Mouse (Mus musculus) hematopoietic stem cell, adult 5-6 weeks (primary cell): ENCODE measurements around the gene Vac14. TPM values are rescaled to one million over a fixed set of nuclear protein-coding genes. Genes with fewer than 3 reads are reported as not detected.

Experiments used
- ATAC-seq, 2 experiments: fragments of 125-278 bp in 1 of 2; replicated peaks in 1 of 2; 2 replicates each; pipeline ENCODE4 v1.8.0; 2016 to 2017; ENCODE audit warnings: inconsistent platforms in 2 of 2, mild to moderate bottlenecking in 2 of 2, moderate number of reproducible peaks in 2 of 2, low read depth in 1 of 2, moderate TSS enrichment in 1 of 2; ENCODE audit not compliant: low FRiP score in 2 of 2, poor library complexity in 2 of 2, severe bottlenecking in 2 of 2, insufficient read depth in 1 of 2, low TSS enrichment in 1 of 2
- total RNA-seq: library from RNA; stranded (forward); fragments of 172-1452, 232-1000 nt; gene quantifications from 2 replicates; pipeline ENCODE4 v1.2.3, GENCODE M21; 2017

Gene Vac14
- total RNA-seq, 1 experiment from 2014 or later, result 13.6 TPM

DNA sequence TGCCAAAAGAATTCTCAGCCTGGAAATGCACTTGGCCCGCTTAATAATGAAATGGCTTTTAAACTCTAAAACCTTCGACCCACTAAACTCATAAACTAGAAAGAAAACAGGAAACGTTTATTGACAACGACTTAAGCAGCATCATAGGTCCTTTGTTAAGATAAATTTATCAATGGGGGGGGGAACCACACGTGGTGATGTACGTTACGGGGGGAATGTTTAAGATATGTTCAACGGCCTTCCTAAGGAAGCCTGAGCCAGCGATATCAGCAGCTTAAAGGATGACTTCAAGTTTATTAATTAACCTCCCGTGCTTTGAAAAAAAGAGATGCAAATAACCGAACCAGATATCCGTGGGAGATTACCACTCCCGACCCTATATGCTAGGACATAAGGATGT lies 131.9 kb downstream of the Vac14 start:
- no peak for ATAC-seq

DNA sequence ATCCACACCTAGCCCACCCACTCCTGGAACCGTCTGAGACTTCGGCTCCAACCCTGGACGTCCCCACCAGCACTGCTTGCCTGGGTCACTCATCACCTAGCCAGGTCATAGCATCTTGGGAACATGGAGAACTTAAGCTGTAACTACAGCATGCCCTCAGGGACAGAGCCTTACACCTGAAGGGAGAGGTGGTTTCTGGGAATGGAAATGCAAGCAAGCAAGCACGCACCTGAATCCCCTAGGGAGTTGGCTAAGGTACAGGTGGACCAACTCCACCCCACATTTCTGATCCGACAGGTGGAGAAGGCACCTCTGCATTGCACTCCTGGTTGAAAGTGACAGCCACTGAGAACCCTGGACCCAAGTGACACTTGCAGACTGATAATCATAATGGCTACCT lies 133.1 kb downstream of the Vac14 start:
- ATAC-seq, result no peak

DNA sequence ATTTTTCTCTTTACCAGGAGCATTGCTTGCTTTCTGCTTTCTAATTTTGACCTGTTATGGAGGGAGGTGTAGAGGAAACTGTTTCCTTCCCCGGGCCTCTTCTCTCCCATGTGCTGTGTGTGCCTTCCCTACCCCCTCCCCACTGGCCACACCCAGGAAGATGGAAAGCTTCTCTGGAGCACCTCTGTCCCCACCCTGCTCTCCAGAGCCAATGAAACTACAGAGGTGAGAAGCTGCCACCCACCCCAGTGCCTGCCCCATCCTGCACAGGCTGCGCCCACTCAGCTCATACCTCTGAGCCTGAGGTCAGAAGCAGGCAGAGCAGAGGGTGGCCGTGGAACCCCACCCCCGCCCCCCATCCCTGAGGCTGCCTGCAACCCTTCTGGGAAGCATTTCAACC lies 136.3 kb downstream of the Vac14 start:
- ATAC-seq, result no peak

DNA sequence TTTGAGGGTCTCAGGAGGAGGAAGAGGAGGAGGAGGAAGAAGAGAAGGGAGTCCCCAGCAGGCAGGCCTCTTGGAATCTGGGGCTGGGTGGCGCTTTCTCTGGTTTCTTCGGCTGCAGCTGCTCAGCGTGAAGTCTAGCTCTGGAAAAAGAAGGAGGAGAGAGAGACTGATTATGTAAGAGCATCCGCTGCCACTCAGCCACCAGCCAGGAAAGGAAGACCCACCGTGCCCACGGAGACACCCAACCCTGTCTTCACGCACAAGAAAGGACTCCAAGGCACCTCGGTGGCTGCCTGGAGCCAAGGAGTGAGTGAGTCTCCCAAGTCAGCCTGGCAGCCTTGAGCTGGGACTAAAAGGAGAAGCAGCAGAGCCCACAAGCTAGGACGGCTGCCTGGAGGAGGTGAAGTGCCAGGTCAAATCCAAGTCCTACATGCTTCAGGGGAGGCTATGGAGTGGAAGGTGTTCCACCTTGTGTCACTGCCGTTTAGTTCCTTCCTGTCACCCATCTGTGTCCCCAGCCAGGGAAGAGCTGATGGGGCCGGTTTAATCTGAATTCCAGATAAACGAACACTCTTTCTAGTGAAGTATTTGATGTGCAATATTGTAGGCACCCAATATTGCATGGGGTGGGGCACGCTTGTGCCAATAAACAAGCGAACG lies 137.3 kb downstream of the Vac14 start:
- ATAC-seq, result no peak

DNA sequence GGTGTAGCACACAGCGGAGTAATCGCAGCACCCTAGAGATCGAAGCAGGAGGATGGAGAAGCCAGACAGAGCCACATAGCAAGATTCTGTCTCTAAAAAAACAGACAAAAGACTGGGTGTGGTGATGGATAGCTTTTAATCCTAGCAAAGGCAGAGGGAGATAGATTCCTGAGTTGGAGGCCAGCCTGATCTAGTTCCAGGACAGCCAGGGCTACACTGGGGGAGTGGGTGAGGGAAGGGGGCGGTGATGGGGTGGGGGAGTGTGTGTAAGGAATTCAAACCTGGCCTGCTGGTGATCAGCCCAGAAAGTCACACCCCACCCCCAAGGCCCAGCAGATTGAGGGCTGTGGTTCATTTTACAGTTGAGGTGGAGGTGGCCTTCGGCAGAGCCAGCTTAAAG lies 137.8 kb downstream of the Vac14 start:
- no peak for ATAC-seq

DNA sequence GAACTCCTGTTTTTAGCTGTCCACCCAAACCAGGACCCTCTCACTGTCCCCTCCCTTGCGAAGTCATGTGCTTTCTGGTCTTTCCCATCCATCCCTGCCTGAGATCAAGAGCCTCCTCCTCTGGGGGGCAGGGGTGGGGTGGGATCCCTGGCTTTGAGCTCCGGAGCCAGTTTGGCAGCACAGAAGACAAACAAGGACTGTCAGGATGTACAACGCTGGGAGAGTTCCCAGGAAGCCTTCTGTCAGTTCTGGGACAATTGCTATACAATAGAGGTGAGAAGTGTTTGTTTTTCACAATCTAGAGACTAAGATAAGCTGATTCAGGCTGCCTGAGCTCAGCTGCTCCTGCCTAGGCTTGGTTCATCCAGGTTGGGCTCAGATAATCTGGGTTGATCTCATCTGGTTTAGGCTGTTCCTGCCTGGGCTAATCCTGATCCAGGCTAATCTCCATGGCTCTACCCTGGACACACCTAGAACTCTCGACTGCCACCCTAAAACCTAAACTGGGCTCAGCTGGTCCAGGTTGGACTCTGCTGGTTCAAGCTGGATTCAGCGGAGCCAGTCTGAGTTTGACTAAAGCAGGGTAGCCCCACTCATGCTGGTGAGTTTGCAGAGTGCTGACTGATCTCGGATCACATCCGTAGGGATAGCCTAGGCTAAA lies 142.0 kb downstream of the Vac14 start:
- ATAC-seq, result no peak

DNA sequence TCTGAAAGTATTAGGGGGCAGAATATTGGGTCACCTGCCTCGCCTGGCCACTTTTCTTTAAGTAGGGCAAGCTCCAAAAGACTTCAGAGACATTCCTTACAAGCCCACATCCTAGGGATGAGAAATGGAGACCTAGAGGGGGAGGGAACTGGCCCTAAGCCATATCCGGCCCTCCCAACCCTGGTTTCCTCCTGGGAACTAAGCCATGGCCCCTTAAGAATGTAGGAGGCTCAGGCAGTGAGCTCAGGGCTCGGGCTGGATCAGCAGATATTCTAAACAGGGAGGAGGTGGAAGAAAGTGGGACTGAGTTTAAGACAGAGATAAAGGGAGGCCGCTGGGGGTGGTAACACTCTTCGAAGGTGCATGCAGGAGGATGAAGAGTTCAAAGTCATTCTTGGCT lies 142.8 kb downstream of the Vac14 start:
- no peak for ATAC-seq

DNA sequence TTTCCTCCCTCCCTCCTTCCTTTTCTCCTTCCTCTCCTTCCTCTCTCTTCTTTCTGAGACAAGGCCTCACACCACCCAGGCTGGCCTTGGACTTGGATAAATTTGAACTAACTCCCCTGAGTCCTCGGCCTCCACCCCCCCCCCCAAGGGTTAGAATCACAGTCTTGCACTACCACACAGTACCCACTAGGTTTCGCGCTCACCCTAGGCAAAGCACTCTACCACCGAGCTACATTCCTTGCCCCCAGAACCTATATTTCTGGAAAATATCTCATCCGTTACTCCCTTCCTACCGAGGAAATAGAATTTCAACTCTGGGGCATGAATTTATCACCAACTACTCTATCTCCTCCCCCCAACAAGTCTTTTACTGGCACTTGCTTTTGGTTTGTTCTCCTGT lies 143.6 kb downstream of the Vac14 start:
- no peak for ATAC-seq

DNA sequence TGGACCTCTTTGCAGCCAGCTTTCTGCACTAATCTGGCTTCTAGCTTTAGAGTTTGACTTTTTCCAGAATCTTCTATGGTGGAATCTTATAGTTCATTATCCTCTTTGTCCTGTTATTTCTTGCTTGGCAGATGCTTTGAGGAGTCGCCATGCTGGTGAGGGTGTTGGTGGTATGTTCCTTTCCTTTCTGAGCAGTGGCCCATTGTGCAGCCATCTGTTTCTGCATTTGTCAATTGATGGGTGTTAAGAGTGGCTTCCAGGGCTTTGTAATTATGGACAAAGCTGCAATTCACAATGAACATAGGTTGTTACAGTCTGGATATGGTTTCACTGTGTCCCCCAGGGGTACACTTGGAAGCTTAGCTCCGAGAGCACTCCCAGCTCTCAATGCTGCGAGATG lies 146.3 kb downstream of the Vac14 start:
- ATAC-seq, result no peak

DNA sequence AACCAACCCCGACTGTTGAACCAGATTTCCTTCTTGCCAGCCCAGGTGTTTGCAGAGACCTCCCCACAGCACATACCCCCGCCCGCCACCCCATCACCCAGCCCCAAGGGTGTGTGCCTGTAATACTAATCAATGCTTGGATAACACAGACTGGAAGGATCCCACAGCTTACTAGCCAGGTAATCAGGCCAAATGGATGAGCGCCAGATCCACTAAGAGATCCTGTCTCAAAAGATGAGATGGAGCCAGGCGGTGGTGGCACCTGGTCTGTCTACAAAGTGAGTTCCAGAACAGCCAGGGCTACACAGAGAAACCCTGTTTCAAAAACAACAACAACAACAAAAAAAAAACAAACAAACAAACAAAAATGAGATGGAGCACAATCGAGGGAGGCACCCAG lies 148.9 kb downstream of the Vac14 start:
- no peak for ATAC-seq

Other genes with a start within 250 kb of the Vac14 start
- gene Mtss1l, start 102.9 kb downstream of the Vac14 start, total RNA-seq, result 1.5 and 2.3 TPM in 2 replicates
- not detected in 2 replicates for gene Il34, start 187.3 kb downstream of the Vac14 start, total RNA-seq
- 28.0 and 31.5 TPM in 2 replicates for gene Cog4, start 228.0 kb downstream of the Vac14 start, total RNA-seq
- gene Sf3b3, start 228.2 kb downstream of the Vac14 start, total RNA-seq, result 184 and 205 TPM in 2 replicates